Mouse (Mus musculus): ENCODE measurements around the gene Galnt17.
A peak's percentile ranks its signal among the peaks of the same experiment; 100 is the strongest.

Gene Galnt17

DNA sequence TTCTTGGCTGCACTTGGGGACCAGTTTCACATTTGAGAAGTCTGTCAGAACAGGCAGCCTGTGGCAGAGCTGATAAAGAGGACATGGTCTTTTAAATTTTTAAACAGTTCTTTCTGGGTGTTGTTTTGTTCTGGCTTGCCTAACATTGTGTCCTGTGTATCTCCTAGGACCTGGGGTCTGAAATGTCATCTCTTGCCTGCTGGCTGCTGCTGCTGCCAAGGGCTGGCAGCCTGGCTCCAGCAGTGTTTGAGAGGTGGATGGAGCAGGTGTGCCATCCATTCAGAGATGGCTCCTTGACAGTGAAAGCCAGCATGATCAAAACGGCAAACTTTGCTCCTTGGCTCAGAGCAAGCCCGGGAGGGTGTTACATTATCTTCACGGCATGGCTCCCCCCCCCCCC, 393.7 kb downstream of the Galnt17 start:
- no peak for DNase-seq

DNA sequence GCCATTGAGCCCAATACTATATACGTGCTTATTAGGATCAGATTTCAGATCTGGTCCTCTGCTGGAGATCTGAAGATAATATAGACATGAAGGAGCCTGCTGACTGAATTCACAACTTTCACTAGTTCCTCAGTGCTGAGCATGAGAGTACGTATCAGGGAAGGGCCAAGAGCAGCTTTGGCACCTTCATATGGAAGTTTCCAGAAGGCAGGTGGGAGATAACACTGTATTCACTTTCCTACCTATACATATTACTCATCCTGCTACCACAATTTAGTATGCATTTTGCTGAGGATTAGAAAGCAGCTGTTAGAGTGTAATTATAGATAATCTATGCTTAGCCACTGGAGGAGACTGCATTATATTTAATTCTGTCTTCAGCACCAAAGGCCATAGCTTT, 396.7 kb downstream of the Galnt17 start:
- no peak for DNase-seq

DNA sequence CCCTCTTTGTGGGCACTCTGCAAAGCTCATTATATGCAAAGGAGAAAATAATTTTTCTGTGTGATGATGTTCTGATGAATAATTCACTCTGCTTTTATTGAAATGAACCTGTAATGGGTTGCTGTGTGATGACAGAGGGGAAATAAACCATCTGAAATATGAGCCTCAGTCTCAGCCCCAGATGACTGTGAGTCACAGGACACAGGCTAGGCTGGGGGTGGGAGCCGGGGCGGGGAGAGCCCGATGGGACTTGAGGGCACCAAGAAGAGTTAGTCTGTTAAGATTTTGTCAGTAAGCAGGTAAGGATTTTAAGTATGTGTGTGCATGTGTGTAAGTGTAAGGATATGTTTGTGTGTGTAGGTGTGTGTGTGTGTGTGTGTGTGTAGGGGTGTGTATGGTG, 406.6 kb downstream of the Galnt17 start:
- no peak for DNase-seq

DNA sequence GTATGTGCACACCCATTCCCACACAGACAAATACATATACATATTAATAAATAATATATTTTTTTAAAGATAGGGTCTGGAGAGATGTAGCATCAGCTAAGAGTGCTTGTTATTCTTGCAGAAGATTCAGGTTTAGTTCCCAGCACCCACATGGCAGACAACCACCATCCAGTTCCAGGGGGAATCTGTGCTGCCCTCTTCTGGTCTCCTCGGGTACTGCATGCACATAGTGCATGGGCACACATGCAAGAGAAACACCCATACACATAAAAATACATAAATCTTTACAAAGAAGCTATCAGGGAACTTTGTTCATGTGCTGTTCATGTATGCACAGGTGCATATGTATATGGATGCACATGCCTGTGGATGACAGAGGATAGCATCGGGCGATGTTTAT, 412.3 kb downstream of the Galnt17 start:
- no peak for DNase-seq

DNA sequence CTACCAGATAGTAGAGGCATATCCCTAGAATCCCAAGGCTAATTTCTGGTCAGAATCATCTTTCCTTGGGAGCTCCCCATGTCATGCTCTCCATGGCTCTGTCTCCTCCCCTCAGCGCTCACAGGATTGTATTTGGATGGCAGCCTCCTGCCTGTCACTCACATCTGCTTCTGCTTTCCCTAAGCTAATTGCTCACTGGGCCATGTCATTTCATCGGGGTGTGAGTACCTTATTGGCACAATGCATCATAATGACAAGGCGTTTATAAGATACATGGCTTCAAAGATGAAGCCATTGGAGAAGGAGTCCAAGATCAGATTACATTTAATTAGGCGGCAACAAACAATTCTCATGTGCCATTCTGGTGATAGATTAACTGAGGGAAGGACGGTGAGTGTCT, 416.6 kb downstream of the Galnt17 start:
- no peak for DNase-seq

DNA sequence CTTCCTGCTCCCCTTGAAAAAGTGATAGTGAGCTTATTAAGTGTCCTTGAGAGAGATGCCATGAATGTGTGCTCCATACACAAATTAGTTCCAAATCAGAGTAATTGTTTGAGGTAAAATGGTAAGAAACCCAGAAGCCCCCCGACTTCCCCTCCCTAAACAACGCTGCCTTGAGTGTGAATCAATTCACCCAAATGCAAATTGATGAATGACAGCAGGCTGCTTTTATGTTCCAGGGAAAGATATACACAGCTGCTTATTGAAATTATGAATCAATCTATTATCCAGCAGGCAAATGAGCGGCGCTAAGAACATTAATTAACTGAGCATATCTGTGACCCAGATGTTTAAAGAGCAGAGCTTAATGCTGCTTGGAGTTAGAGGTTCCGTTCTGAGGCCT, 428.0 kb downstream of the Galnt17 start:
- DNase-seq, result no peak

DNA sequence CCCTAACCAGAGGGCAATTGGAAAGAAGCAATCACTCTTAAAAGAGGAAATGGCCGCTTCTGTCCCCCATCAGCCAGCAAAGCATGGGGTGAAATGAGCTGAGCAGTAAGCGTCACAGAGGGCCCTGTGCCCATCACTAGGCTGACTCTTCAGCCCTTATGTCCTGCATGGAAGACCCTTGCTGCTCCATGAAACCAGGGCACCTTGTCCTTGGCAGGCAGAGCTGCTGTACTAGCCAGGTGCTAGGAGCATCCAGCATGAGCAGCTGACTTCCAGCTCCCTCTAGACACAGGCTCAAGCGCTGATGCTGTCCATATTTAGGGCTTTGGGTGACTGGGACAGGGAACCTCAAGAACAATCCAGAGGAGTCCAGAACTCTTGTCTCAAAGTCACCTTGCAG, 432.9 kb downstream of the Galnt17 start:
- DNase-seq, result no peak

DNA sequence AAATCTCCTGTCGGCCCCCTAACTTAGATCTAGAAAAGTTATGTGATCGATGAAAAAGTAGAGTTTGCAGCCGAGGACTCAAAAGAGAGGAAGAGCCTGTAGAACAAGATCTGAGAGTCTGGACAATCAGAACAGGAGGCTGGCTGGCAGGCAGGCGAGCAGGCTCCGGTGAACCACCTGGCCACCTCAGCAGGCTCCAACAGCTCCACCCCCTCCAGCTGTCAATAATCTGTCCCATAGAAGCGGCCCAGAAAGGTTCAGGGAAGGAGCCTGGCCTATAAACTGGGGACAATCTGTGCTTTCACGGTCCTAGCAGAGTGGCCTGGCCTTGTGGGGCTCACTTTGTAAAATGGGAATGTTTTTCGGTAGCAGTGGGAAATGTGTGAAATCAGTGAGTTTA, 437.2 kb downstream of the Galnt17 start:
- no peak for DNase-seq

DNA sequence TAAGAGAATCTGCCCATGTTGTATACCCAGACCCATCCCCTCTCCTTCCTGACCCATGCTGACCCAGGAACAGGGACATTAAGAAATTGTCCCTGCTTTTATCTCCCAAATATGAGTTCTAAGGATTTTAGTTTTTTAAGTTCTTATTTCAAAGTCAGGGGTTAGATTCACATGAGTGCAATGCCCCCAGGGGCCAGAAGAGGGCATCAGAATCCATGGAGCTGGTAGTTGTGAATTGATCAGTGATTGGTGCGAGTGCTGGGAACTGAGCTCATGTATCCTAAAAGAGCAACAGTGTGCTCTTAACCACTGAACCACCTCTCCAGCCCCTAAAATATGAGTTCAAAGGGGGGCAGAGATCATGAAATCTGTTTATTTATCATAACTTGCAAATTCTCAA, 438.4 kb downstream of the Galnt17 start:
- no peak for DNase-seq

DNA sequence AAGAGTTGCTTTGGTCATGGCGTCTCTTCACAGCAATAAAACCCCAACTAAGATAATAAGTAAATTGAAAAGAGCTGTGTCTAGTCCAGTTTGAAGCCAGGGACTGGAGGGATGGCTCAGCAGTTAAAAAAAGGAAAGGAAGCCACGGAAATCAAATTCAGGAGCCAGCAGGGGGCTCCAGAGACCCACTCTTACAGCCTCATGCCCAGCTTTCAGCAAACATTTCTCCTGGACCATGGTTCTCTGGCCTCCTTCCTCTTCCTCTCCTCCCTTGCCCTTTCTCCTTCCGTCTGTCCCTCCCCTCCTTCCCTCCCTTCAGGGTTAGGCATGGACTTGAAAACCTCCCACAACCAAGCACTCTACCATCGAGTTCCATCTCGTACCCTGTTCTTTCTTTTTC, 446.0 kb downstream of the Galnt17 start:
- DNase-seq, result no peak

DNA sequence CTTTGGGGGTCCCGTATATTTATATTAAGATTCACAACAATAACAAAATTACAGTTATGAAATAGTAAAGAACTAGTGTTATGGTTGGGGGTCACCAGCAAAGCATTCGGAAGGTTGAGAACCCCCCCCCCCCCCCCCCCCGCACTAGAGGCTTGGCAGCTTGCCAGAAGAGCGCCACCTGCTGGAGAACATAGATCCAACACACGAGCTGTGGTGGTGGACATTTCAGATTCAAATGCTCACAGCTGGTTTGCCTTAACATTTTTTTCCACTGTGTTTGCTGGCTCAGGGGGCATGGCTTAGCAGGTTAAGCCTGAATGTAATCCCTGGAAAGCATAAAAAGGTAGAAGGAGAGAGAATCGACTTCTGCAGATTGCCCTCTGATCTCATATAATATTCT, 448.6 kb downstream of the Galnt17 start:
- DNase-seq, result no peak

DNA sequence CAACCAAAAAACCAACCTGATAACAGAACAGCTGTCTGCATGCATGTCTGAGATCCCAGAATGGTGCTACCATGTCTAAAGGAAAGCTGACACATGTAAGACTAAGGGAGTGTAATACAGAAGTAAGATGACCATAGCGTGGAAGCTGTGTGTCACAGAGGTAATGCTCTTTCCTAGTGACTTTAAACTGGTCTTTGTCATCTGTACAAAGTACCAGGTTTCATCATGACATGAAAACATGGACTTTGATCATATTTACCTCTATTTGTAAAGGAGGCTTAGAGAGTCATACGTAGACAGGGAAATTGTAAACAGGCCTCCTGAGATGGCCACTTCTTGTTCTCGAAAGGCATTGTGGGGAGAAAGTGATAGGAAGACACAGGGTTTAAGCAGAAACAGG, 449.6 kb downstream of the Galnt17 start:
- DNase-seq, result no peak

DNA sequence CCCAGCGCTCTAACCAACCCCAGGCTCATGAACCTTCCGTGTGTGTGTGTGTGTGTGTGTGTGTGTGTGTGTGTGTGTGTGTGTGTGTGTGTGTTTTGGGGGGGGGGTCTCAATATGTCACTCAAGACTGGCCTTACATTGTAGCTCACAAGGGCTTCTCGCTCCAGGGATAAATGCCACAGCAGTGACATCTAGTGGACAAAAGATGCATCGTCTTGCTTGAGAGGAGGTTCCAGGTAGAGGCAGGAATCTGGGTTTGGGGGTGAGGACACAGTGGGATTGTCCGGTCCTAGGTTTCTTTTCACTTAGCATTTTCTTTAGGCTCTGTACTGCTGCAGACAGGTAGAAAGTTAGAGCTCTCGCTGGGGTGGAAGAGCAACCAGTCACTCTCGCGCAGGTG, 450.1 kb downstream of the Galnt17 start:
- DNase-seq, result no peak

DNA sequence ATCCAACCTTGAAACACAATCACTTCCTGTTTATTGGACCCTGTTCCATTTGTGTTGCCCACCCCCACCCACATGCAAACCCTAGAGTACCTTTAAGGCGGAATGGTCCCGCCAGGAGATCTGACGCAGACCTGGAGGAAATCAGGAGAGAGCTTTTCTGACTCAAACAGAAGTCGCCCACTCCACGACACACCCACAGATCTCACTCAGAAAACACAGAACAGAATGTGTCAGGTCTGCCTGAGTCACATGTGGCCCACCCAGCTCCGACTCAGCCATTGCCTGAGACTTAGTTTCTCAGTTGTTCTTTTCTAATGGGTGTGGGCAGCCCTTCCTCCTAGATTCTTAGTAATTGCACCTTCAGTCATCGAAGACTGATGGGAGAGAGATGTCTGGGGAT, 453.9 kb downstream of the Galnt17 start:
- DNase-seq, result no peak

DNA sequence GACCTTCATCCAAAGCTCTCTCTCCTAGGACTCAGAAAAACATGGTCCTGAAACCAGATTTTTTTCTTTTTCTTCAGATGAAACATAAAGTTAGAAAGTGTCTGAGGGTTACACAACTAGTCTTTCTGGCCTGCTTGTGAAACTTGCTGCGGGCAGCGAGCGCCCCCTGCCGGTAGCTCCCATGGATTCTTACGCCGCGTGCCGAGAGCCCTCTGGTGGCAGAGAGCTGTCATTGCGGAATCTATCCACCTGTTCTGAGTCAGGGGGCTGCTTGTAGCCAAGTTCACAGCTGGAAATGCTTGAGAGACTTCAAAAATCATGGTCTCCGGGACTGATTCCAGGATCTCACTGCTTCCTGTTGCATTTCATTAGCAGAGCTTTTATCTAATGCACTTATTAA, 454.9 kb downstream of the Galnt17 start:
- peak; percentile 7 to 17 for DNase-seq

DNA sequence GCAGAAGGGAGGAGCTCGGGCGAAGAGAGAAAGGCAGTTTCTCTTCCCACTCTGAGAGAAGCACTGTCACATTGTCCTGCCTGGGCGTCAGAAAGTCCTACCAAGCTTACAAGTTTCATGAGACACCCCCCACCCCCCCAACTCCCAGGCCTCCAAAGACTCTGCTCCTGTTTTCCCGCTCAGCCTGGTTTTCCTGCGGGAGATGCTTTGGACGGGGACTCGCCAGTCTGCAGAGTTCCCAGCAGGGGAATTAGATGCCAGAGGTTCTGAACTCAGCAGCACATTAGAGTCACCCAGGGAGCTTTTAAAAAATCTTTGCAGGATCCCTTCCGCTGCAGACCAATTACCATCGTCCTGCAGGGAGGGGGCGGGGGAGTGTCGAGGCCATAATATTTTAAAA, 456.1 kb downstream of the Galnt17 start:
- DNase-seq, result no peak

DNA sequence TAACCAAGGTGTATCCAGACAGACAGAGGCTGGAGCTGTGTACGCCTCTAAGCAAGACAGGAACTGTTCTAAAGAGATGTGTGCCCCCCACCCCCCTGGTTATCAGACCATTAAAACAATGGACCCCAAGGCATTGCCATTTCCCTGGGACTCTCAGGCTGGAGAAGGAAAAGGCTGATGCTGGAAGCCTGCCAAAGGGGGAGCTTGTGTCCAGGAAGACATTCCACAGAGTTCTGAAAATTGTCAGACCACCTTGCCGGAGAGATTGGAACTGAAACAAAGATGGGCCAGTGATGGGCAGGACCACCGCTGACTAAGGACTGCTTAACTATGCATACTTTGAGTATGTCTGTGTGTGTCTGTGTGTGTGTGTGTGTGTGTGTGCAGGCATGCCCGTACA, 458.7 kb downstream of the Galnt17 start:
- DNase-seq, result no peak

DNA sequence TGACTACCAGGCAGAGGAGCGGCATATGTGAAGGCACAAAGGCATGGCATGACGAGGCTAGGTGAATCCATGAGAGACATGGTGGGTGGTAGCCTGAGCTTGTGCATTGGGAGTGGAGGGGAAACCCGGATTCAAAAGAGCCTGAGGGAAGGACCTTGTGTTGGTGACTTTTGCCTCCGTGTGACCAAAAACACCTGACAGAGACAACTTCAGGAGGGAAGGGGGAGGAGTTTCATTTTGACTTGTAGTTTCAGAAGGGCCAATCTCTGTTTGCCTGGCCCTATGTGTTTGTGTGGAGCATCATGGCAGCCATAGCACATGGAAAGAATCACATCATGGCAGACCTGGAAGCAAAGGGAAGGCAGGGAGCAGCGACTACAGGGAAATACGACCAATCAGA, 459.7 kb downstream of the Galnt17 start:
- no peak for DNase-seq

DNA sequence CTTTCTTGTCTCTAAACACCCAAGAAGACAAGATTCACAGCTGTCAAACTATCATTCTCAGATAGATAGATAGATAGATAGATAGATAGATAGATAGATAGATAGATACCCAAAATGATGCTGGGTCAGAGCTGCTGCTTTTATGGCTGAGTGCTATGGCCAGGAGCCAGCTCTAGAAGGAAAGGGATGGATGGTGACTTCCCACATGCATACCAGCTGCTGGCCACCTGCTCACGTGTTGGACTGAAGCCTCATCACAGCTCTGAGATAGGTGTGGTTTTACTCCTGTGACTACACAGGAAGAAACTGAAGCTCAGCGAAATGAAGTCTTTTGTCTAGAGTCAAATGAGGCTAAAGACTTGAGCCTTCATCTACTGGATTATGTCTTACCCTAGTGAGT, 482.5 kb downstream of the Galnt17 start:
- no peak for DNase-seq

Data from thymus, adult 18-20 months (tissue).